Mouse (Mus musculus): ENCODE data around the gene Pcgf6. TPM values are rescaled to one million over a fixed set of nuclear protein-coding genes. Genes with fewer than 3 reads are reported as not detected.

Pcgf6 gene
- polyA plus RNA-seq, 1 experiment from 2014 or later = 14.0 TPM

GRCm38 (mm10) chr19:47023546-47023945 lies 27.2 kb downstream of the Pcgf6 start:
- H3K4me2 ChIP-seq = no peak overlapping the region
- no peak for ATAC-seq (ENCODE audit: insufficient number of reproducible peaks, low FRiP score, low TSS enrichment, low read depth)
- peaks cover 7% of the 10 kb centered on the region for H3K27me3 ChIP-seq
- H3K4me3 ChIP-seq = no peak overlapping the region
- H3K27ac ChIP-seq = no peak overlapping the region
- no peaks in the 10 kb centered on the region for H3K9me3 ChIP-seq
- H3K9ac ChIP-seq = no peak overlapping the region
- no peaks in the 10 kb centered on the region for H3K36me3 ChIP-seq
- WGBS = 79% methylated on average over 13 of the region's 13 CpGs
- H3K4me1 ChIP-seq = no peaks in the 10 kb centered on the region

- H3K27me3 ChIP-seq = peaks cover 15% of the 10 kb centered on the region
- no peaks in the 10 kb centered on the region for H3K9me3 ChIP-seq
- WGBS = 74% methylated on average over 4 of the region's 4 CpGs
- no peak overlapping the region for H3K27ac ChIP-seq
- H3K4me3 ChIP-seq = no peak overlapping the region
- H3K4me2 ChIP-seq = no peak overlapping the region
- H3K36me3 ChIP-seq = no peaks in the 10 kb centered on the region
- no peaks in the 10 kb centered on the region for H3K4me1 ChIP-seq
- ATAC-seq (ENCODE audit: insufficient number of reproducible peaks, low FRiP score, low TSS enrichment, low read depth) = no peak
- no peak overlapping the region for H3K9ac ChIP-seq
These were observed 28.0 kb downstream of the Pcgf6 start for GRCm38 (mm10) chr19:47022709-47023108.

DNA sequence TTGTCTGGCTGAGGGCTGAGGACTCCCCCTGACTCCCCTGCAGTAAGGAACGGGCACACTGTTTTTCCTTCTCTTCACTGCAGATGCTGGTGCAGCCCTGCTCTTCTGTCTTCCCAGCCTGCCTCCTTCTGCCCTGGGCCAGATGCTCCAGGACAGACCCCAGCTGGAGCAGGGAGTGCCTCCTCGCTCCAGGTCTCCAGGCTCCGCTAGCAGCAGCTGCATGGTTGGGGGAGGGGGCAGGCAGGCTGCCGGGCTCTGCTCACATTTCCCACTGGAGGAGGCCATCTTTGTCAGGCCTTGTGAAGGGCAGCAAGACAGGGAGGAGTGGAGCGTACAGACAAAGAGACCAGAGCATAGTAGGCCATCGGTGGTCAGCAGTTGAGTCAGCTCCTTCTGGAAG lies 31.4 kb downstream of the Pcgf6 start:
- no peaks in the 10 kb centered on the region for H3K36me3 ChIP-seq
- WGBS = 17% methylated on average over 6 of the region's 6 CpGs
- peaks cover 21% of the 10 kb centered on the region for H3K4me1 ChIP-seq
- peaks cover 40% of the 10 kb centered on the region for H3K27me3 ChIP-seq
- H3K4me2 ChIP-seq = no peak overlapping the region
- H3K27ac ChIP-seq = no peak overlapping the region
- H3K4me3 ChIP-seq = no peak overlapping the region
- H3K9ac ChIP-seq = no peak overlapping the region
- H3K9me3 ChIP-seq = no peaks in the 10 kb centered on the region
- no peak for ATAC-seq (ENCODE audit: insufficient number of reproducible peaks, low FRiP score, low TSS enrichment, low read depth)

GRCm38 (mm10) chr19:47018330-47018729 lies 32.4 kb downstream of the Pcgf6 start:
- Histone ChIP-seq H3K4me3 (no peak overlapping the region), H3K9ac (no peak overlapping the region), H3K9me3 (no peaks in the 10 kb centered on the region), H3K27me3 (peaks cover 50% of the 10 kb centered on the region), H3K4me2 (no peak overlapping the region), H3K4me1 (peaks cover 24% of the 10 kb centered on the region), H3K27ac (no peak overlapping the region), H3K36me3 (no peaks in the 10 kb centered on the region)
- ATAC-seq (ENCODE audit: insufficient number of reproducible peaks, low FRiP score, low TSS enrichment, low read depth) = no peak
- WGBS = 43% methylated on average over 2 of the region's 2 CpGs

DNA sequence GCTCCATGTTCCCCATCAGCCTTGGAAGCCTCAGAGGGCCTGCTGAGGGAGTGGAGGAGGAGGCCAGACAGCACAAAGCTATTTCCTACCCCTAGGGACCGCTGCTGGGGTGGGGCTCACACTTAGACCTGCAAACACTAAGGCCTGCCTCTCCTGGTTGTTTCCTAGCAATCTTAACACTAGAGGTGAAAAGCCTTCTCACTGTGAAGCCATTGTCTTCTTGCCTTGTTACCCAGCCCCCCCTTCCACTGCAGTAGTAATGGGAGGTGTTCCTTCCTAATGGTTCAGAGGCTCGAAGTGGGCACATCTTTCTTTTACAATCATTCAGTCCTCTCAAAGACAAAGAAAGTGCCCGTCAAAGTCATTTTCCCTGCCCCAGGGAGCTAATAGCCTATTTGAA lies 32.9 kb downstream of the Pcgf6 start:
- Histone ChIP-seq H3K9me3 (no peaks in the 10 kb centered on the region), H3K36me3 (no peaks in the 10 kb centered on the region), H3K27ac (no peak overlapping the region), H3K27me3 (peaks cover 55% of the 10 kb centered on the region), H3K4me1 (peaks cover 24% of the 10 kb centered on the region), H3K9ac (no peak overlapping the region), H3K4me3 (no peak overlapping the region), H3K4me2 (no peak overlapping the region)
- ATAC-seq (ENCODE audit: insufficient number of reproducible peaks, low FRiP score, low TSS enrichment, low read depth) = no peak
- 6% methylated on average over 3 of the region's 3 CpGs for WGBS

GRCm38 (mm10) chr19:47016487-47016886 lies 34.2 kb downstream of the Pcgf6 start:
- no peak overlapping the region for H3K27ac ChIP-seq
- no peak overlapping the region for H3K4me2 ChIP-seq
- H3K36me3 ChIP-seq = no peaks in the 10 kb centered on the region
- no peak overlapping the region for H3K9ac ChIP-seq
- no peaks in the 10 kb centered on the region for H3K9me3 ChIP-seq
- peaks cover 68% of the 10 kb centered on the region for H3K27me3 ChIP-seq
- ATAC-seq (ENCODE audit: insufficient number of reproducible peaks, low FRiP score, low TSS enrichment, low read depth) = no peak
- H3K4me1 ChIP-seq = peaks cover 24% of the 10 kb centered on the region
- H3K4me3 ChIP-seq = no peak overlapping the region
- 1% methylated on average over 15 of the region's 15 CpGs for WGBS

GRCm38 (mm10) chr19:47015965-47016364 lies 34.7 kb downstream of the Pcgf6 start:
- Histone ChIP-seq H3K27ac (no peak overlapping the region), H3K27me3 (peaks cover 73% of the 10 kb centered on the region), H3K9ac (no peak overlapping the region), H3K4me3 (no peak overlapping the region), H3K36me3 (no peaks in the 10 kb centered on the region), H3K9me3 (no peaks in the 10 kb centered on the region), H3K4me1 (peaks cover 24% of the 10 kb centered on the region), H3K4me2 (no peak overlapping the region)
- WGBS = 3% methylated on average over 9 of the region's 9 CpGs
- ATAC-seq (ENCODE audit: insufficient number of reproducible peaks, low FRiP score, low TSS enrichment, low read depth) = no peak

DNA sequence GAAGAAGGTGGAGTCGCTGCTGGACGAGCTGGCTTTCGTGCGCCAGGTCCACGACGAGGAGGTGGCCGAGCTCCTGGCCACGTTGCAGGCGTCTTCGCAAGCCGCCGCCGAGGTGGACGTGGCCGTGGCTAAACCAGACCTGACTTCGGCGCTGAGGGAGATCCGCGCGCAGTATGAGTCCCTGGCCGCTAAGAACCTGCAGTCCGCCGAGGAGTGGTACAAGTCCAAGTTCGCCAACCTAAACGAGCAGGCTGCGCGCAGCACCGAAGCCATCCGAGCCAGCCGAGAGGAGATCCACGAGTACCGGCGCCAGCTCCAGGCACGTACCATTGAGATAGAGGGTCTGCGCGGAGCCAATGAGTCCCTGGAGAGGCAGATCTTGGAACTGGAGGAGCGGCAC lies 35.3 kb downstream of the Pcgf6 start:
- Histone ChIP-seq H3K27me3 (peaks cover 76% of the 10 kb centered on the region), H3K9ac (no peak overlapping the region), H3K9me3 (no peaks in the 10 kb centered on the region), H3K27ac (no peak overlapping the region), H3K4me1 (peaks cover 24% of the 10 kb centered on the region), H3K4me2 (peak overlapping the region; percentile 96), H3K36me3 (no peaks in the 10 kb centered on the region), H3K4me3 (peak overlapping the region; percentile 51)
- no peak for ATAC-seq (ENCODE audit: insufficient number of reproducible peaks, low FRiP score, low TSS enrichment, low read depth)
- WGBS = 1% methylated on average over 37 of the region's 37 CpGs

DNA sequence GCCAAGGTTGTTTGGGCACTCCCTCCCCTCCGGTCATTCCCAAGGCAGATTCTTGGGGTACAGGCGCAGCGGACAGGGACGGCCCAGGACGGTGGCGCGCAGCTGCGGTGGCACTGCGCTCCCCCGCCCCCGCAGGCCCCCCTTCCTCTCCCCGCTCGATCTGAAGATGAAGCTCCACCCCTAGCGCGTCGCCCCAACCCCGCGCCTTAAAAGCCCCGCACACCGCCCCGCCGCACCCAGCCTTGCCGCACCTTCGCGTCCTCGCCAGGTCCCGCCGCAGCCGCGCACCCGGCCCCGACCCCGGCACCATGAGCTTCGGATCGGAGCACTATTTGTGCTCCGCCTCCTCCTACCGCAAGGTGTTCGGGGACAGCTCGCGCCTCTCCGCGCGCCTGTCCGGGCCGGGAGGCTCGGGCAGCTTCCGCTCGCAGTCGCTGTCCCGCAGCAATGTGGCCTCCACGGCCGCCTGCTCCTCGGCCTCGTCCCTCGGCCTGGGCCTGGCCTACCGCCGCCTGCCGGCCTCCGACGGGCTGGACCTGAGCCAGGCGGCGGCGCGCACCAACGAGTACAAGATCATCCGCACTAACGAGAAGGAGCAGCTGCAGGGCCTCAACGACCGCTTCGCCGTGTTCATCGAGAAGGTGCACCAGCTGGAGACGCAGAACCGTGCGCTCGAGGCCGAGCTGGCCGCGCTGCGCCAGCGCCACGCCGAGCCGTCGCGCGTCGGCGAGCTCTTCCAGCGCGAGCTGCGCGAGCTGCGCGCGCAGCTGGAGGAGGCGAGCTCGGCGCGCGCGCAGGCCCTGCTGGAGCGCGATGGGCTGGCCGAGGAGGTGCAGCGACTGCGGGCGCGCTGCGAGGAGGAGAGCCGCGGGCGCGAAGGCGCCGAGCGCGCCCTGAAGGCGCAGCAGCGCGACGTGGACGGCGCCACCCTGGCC lies 36.0 kb downstream of the Pcgf6 start, which contains the start of the genes Ina and Nt5c2:
Gene Ina, plus strand, starts transcription at position 252 of the 935 bp plus-strand sequence.
Gene Nt5c2, minus strand, starts transcription at position 707 of the 935 bp plus-strand sequence.
- Histone ChIP-seq H3K27me3 (peaks cover 82% of the 10 kb centered on the region), H3K9me3 (no peaks in the 10 kb centered on the region), H3K36me3 (no peaks in the 10 kb centered on the region), H3K27ac (no peak within 1 kb of the TSS), H3K4me1 (peaks cover 24% of the 10 kb centered on the region), H3K4me3 (peak within 1 kb of the TSS; percentile 51), H3K9ac (0 out of 2 replicates have a peak within 1 kb of the TSS, but pooled peaks have one; percentile 11), H3K4me2 (peak within 1 kb of the TSS; percentile 96)
- peak; percentile 71 for ATAC-seq (ENCODE audit: insufficient number of reproducible peaks, low FRiP score, low TSS enrichment, low read depth)
- under 1% methylated on average over 112 of the region's 124 CpGs for WGBS

DNA sequence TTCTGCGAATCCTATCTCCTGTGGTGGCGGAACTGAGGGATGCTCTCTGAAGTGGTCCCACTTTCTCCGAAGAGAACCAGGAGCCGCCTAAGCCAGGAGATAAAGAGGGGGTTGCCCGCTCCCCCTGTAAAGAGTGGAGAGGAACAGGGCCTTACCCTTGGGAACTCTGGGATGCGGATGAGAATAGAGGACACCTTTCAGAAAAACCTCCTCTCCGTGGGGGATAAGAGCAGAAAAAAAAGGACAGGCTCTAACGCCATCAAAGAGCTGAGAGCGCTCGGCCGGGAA lies 36.6 kb downstream of the Pcgf6 start:
- H3K4me2 ChIP-seq = peak overlapping the region; percentile 96
- H3K36me3 ChIP-seq = no peaks in the 10 kb centered on the region
- peaks cover 78% of the 10 kb centered on the region for H3K27me3 ChIP-seq
- H3K9me3 ChIP-seq = no peaks in the 10 kb centered on the region
- no peak for ATAC-seq (ENCODE audit: insufficient number of reproducible peaks, low FRiP score, low TSS enrichment, low read depth)
- H3K4me1 ChIP-seq = peaks cover 24% of the 10 kb centered on the region
- no peak overlapping the region for H3K9ac ChIP-seq
- no peak overlapping the region for H3K27ac ChIP-seq
- H3K4me3 ChIP-seq = peak overlapping the region; percentile 51
- 2% methylated on average over 11 of the region's 11 CpGs for WGBS

- ATAC-seq (ENCODE audit: insufficient number of reproducible peaks, low FRiP score, low TSS enrichment, low read depth) = no peak
- Histone ChIP-seq H3K4me2 (0 out of 2 replicates have a peak overlapping the region, but pooled peaks have one; percentile 96), H3K27ac (no peak overlapping the region), H3K36me3 (no peaks in the 10 kb centered on the region), H3K4me3 (peak overlapping the region; percentile 51; the same call in 1 of the 2 replicates), H3K27me3 (peaks cover 75% of the 10 kb centered on the region), H3K4me1 (peaks cover 24% of the 10 kb centered on the region), H3K9ac (no peak overlapping the region), H3K9me3 (no peaks in the 10 kb centered on the region)
- WGBS = 14% methylated on average over 20 of the region's 20 CpGs
These were observed 37.2 kb downstream of the Pcgf6 start for GRCm38 (mm10) chr19:47013340-47014158.
